Mouse (Mus musculus): ENCODE results near the gene Paqr8. TPM values are rescaled to one million over a fixed set of nuclear protein-coding genes. Genes with fewer than 3 reads are reported as not detected.

The Paqr8 gene
- polyA plus RNA-seq, 1 experiment from 2014 or later: 12.5 TPM

DNA sequence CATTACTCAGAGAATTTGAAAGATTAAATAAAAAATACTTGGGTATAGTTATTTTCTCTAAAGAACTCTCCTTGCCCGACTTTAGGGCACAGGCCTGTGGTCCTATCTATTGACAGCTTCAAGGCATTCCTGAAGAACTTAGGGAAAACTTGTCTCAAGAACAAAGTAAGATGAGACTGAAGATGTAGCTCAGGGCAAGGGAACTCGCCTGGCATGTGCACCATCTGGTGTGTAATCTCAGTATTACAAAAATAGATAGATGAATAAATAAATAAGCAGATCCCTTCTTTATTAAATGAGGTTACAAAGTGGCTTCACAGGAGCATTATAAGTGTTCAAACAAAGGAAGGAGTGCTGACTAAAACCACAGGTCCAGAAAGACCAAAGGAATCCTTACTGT, 93.7 kb downstream of the Paqr8 start:
- no peaks in the 10 kb centered on the region for H3K9me3 ChIP-seq
- no peak overlapping the region for H3K4me2 ChIP-seq (replicated peaks)
- H3K4me1 ChIP-seq (replicated peaks): no peaks in the 10 kb centered on the region
- no peak overlapping the region for H3K27ac ChIP-seq
- no peak overlapping the region for H3K4me3 ChIP-seq (replicated peaks)
- no peak for ATAC-seq
- no peaks in the 10 kb centered on the region for H3K27me3 ChIP-seq
- no peak overlapping the region for H3K9ac ChIP-seq (replicated peaks)
- H3K36me3 ChIP-seq: no peaks in the 10 kb centered on the region
- WGBS: 75% methylated on average over 2 of the region's 2 CpGs

DNA sequence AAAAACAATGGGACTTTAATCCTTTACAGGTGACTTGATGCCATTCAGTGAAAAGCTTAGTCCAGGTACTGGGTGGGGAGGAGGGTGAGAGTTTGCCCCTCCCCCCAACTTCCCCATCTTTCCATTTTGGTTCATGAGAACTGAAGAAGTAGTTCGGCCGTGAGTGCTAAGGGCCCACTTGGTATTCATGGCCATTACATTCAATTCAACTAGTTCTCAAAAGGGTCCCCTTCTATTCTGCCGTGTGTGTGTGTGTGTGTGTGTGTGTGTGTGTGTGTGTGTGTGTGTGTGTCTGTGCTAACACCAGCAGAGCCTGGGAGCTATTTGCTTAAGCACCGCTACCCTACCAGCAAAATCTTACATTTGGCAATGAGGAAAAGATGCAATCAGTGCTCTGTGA, 94.2 kb downstream of the Paqr8 start:
- Histone ChIP-seq H3K9me3 (no peaks in the 10 kb centered on the region), H3K4me1 (replicated peaks) (no peaks in the 10 kb centered on the region), H3K27ac (no peak overlapping the region), H3K27me3 (no peaks in the 10 kb centered on the region), H3K36me3 (no peaks in the 10 kb centered on the region), H3K9ac (replicated peaks) (no peak overlapping the region), H3K4me2 (replicated peaks) (no peak overlapping the region), H3K4me3 (replicated peaks) (no peak overlapping the region)
- ATAC-seq: peak; percentile 53; the same call in 1 of the 2 replicates
- WGBS: 34% methylated on average over 3 of the region's 4 CpGs

DNA sequence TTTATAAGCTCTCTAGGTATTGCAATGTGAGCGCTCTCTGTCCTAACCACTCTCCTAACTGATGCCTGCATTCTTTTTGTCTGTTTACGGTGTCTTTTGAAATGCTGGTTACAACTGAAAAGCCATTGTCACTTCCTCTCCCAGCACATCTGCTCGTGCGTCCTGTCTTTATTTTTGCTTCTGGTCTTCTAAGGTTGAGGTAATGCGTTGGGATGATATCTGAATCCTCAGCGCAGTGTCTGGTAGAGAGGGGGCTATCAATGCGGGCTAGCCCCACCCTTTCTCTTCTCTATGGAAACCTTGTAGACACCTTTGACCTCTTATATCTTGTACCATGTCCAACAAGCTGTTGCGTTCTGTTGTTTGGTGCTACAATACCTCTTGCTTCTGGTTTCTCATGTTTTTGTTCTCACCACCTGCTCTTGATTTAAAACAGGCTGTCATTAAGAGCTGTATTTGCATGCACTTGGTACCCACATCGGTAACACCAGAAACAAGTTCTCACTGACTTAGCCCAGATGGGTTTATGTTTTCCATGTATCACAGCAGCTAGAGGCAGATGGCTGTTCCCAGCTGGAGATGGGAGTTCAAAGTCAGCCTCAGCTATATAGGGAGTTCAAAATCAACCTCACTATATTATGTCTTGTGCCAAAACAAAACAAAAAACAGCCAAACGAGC, 96.1 kb downstream of the Paqr8 start:
- Histone ChIP-seq H3K9me3 (no peaks in the 10 kb centered on the region), H3K36me3 (no peaks in the 10 kb centered on the region), H3K27me3 (no peaks in the 10 kb centered on the region), H3K9ac (replicated peaks) (no peak overlapping the region), H3K4me3 (replicated peaks) (no peak overlapping the region), H3K4me1 (replicated peaks) (no peaks in the 10 kb centered on the region), H3K4me2 (replicated peaks) (no peak overlapping the region), H3K27ac (no peak overlapping the region)
- ATAC-seq: peak; percentile 47; the same call in 1 of the 2 replicates
- 67% methylated on average over 10 of the region's 10 CpGs for WGBS

Other genes starting within 250 kb of the Paqr8 start
- gene Il17a, start 159.7 kb upstream of the Paqr8 start, polyA plus RNA-seq (2015; fragmentation: Nextera tagmentation; extraction: Ambion mirVana): not detected in 2 replicates
- 0.30 TPM in 1 of 2 replicates, not detected in the other for gene Il17f, start 100.0 kb upstream of the Paqr8 start, polyA plus RNA-seq (2015; fragmentation: Nextera tagmentation; extraction: Ambion mirVana)
- gene Mcm3, start 70.3 kb upstream of the Paqr8 start, polyA plus RNA-seq (2015; fragmentation: Nextera tagmentation; extraction: Ambion mirVana): 48.1 and 50.9 TPM in 2 replicates
- gene Efhc1, start 61.0 kb downstream of the Paqr8 start, polyA plus RNA-seq (2015; fragmentation: Nextera tagmentation; extraction: Ambion mirVana): 1.5 TPM in 2 replicates
- gene Tram2, start 188.6 kb downstream of the Paqr8 start, polyA plus RNA-seq (2015; fragmentation: Nextera tagmentation; extraction: Ambion mirVana): 2.2 and 2.5 TPM in 2 replicates

Measured in midbrain, embryonic 13.5 days (tissue).